Mouse (Mus musculus) kidney, adult 8-10 months (tissue): ENCODE data around the gene Fam189a1.

Experiments
- DNase-seq, 2 experiments: peaks; one replicate each; pipeline ENCODE4 v3.0.0; 2022

Fam189a1 gene

DNA sequence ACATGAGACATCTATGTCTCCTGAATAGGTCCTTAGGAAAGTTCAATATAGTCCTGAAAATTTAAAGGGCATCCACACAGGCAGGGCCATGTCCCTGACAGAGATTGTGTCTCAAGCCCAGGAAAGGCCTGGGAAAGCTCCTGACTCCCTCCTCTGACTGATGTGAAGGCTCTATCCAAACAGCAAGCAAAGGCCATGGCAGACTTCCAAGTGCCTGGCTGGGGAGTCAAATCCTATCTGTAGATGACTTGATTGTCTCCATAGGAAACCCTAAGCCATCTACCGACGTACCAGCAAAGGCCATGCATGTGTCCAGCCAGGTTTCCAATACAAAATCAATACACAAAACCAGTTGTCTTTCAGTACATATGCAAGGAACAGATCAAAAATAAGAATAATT lies 54.7 kb downstream of the Fam189a1 start:
- DNase-seq: no peak

DNA sequence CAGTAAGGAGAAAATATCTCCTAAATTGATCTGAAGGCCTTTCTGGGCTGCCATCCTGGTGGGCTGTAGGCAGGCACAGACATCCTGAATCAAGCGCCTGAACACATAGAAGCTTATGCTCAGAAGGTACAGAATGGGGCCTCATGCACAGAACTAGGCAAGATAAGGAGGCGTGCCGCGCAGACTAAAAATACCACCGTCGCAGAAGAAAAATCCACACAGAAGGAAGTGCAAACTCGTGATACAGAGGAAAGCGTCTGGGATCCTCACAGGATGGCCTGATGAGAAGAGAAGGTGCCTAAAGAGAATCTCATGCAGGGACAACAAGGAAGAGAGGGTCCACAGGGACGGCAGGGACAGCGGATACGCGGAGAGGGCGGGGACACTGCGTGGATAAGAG lies 58.7 kb downstream of the Fam189a1 start:
- DNase-seq: no peak

DNA sequence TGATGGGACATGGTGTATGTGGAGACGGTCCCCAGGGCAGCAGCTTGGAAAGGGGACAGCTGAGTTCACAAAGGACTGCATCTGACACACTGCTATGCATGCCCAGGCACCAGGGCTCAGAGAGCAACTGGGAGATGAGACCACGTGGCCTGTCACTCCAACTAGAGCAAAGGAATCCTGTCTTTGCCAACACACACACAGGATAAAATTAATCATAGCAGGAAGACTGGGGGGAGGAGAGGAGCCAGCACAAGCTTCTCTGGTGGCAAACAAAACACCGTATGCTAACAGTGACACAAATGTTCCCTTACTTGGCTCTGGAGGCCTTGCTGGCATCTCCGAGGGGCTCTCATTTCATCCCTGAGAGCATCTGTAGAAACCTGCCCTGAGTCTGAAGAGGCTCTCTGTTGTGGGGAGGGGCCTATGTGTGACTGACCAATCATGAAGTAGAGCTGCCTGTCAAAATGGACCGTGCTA lies 60.7 kb downstream of the Fam189a1 start:
- no peak for DNase-seq

DNA sequence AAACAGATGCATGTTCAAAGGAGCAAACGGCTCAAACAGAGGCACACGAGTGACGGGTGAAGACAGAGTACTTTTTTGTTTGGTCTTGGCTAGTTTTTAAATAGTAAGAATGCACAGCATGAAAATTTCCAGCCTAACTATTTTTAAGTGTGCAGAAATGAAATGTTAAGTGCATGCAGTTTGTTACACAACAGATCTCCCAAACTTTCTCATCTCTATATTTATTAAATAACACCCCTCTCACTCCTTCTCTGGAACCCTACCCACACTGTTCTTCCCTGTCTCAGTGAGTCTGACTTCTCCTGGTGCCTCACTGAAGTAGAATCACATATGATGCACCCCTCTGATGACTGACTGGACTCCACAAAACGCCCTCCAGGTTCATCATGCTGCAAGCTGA lies 63.1 kb downstream of the Fam189a1 start:
- no peak for DNase-seq

DNA sequence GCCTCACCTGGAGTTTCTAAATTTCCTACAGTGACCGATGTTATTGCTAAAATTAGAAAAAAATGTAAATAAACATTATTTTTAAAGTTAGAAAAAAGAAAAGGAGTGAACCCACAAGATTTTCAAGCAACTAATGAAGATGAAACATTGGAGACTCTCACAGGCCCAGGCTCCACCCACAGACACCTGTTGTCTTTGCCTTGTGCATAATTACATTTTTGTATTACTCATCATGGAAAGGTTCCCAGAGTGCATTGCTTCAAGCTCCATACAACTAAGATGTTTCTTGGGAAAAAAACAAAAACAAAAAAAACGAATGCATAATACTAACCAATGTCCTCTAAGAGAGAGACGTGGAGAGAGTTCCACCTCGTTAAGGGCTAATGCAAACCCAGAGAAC lies 64.9 kb downstream of the Fam189a1 start:
- no peak for DNase-seq

DNA sequence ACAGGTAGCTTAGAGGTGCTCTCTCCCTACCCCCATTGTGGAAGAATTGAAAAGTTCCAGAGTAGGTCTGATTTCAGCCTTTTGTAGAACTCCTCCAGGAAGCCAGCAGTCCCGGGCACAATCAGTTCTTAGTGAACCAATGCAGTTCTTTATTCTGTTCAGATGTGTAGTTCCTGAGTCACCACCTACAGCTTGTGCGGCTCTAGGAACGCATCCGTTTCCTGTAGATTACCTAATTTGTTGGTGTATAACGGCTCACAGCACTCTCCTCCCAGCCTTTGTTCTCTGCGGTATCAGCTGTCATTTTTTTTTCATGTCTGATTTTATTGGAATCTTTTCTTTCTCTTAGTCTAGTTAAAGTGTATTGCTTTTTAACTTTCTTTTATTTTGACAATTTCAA lies 70.4 kb downstream of the Fam189a1 start:
- no peak for DNase-seq

DNA sequence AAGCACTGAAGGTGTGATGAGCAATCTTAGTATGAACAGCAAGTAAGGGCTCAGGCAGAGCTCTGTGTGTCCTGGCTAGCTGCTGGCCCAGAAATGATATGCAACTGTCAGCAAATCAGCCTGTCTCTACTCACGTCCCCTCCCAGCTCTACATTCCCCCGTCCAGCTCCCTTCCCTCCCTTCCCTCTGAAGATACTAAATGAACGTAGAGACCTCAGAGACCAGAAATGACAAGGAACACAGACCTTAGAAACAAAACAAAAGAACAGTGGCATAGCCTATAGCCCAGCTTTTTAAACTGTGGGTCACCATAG lies 73.6 kb downstream of the Fam189a1 start:
- no peak for DNase-seq

DNA sequence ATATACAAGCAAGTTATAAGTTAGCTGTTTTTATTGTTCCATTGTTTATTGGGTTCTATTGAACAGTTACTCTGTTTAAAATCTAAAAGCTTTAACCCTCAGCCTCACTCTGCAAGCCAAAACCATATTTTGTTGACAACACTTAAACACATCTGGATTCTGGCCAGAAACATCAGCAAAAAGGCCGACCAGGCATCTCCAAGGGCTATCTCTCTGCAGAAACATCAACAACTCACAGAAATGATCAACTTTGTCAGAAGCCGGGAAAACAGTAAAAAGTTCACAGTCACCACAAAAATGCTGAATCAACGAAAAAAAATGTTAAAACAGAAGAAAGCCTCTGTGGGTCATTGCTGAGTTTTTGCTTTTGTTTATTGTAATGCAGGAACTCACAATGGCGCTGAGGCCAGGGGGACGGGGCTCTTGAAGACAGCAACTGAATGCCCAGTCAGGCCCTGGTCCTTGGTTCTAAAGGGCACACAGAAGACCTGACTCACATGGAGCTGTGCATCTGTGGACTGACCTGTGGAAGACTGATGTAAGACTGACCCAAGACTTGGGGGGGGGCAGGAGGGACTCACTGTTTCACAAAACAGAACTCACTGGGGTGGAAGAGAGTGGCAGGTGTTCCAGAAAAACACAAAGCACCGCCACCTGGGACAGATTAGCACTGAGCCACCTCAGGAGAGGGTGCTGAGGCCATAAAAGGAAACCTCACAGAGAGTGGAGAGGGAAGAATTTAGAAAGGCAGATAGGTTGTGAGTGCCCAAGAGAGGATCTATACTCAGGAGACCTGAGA lies 74.2 kb downstream of the Fam189a1 start:
- DNase-seq: no peak

DNA sequence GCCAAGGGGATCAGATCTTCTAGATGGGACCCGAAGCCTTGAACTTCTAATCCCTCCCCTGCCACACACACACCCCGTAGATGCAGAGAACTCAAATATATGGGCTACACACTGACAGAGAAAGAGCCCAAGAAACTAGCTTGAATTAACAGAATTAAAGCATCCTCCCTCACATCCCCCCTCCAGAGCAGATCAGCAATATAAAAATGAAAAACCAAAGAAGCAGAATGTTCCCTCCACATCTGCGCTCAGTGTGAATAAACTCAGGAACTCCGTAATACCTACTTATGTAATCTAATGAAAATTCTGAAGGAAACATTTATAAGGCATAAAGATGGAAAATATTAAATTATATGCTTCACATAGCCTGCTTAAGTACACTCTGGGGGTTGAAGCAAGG lies 80.2 kb downstream of the Fam189a1 start:
- no peak for DNase-seq

DNA sequence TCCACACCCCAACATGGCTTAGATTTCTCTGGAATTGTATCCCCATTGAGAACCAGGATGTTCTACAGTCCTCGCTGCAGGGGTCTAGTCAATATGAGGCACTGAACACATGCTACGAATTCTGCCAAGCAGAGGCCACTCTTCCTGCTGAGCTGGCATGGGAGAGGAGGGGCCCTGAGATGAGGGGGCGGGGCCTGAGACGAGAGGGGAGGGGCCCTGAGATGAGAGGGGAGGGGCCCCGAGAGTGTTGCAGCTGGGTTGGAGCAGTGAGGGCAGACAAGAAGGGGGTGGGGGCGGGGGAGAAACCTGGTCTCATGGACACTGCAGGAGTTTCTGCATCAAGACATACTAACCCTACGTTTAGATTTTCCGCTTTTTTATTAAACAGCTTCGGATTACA lies 82.2 kb downstream of the Fam189a1 start:
- DNase-seq: no peak

DNA sequence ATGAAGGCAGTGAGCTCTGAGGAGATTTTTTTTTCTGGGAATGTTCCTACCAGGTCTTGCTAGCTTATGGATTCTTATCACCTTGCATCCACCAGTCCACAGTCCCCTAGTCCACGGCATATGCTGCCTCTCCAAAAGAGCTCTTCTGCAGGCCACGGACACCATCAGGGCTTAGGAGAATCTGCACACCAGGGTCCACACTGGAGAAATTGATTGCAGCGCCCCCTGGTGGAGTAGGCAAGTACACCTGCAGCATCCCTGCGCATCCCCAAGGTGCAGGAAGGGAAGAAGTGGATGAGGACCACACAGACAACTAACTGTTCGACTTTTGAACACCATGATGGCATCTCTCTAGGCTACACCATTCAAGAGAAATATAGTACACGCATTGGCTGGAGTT lies 82.8 kb downstream of the Fam189a1 start:
- DNase-seq: peak in 1 of 2 experiments; percentile 13

DNA sequence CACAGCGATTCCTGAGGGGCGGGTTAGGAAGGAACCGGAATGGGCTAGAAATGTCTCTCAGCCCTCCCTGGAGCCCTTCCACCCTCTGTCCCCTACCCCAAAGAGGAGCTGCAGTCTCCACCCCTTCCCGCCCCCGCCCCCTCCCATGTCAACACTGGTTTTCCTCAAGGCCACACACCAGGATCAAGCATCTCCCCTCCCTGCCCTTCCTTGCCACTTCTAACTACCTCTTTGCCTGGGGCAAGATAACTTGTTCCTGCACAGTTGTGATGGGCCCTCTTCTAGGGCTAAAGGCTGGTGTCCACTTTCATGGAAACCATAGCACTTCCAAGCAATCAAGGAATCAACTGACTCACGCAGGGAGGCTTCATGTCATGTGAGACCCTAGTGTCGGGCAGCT lies 90.2 kb downstream of the Fam189a1 start:
- DNase-seq: no peak

DNA sequence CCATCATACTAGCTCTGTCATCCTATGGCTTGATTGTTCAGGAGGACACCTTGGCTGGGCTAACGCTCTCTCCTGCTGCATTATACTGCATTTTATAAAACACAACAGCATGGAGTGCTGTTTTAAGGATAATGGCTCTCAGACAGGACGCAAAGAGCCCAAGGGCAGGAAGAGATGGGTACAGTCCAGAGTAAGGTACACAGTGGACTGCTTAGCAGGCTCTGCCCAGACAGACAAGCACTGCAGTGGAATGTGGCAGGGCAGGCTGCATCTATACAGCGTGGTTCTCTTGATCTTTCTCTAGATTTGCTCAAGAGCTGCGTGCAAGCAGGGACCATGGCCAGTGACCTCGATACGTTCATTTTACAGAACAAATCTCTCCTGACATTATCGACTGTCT lies 90.9 kb downstream of the Fam189a1 start:
- no peak for DNase-seq

DNA sequence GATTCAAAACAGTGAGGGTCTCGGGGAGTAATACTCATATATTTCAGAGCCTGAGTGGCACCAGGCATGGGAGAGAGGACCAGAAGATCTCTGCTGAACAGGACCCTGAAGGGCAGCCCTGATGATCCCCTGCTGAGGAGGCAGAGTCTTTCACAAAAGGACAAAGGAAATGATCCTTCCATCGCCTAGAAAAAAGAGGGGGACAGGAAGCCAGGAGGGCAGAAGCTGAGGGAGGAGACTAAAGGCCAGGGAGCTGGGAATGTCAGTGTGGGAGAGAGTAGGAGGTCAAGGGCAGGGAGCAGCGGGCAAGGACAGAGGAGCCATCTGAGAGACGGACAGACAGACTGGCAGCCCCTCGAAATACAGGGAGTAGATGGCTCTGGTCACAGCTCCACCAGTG lies 91.7 kb downstream of the Fam189a1 start:
- DNase-seq: no peak

DNA sequence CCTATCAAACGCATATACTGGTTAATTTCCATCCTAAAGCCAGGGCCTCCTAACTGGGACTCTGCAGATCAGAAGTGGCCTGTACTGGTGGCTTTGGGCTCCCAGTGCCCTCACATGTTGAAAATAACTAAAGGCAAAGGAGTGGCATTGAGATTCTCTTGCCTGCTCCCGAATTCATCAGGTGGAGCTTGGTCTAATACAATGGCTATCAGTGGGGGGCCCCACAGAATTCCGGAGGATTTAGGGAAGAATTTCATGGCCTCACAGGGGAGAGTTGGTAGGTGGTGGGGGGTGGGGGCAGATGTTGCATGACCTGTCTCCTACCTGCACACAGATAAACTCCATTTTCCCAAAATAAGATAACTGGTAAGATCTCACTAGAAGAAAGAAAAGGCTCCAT lies 92.3 kb downstream of the Fam189a1 start:
- DNase-seq: no peak

DNA sequence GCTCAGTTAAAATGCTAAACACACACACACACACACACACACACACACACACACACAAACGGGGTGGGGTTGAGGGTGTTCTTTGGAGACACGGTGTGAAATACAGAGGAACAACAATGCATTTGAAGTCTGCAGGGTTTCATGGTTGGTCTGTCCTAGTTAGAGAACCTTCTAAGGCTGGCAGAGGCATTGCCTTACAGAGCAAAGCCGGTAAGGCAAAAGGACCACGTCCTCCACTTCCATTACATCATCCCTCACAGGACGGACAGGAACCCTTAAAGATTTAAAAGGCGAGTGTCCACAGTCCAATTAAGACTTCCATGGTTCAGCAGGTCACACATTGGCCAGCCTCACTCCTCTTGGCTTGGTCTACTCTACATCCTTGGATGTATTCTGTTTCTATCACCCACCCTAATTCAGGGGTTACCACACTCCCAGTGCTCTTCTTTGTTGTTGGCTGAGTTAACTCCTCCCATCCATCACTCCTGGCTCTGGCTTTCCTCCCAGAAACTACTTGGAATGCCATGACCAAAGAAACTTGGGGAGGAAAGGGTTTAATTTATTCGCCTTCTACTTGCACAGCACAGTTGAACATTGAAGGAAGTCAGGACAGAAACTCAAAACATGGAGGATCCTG lies 96.1 kb downstream of the Fam189a1 start:
- DNase-seq: no peak

DNA sequence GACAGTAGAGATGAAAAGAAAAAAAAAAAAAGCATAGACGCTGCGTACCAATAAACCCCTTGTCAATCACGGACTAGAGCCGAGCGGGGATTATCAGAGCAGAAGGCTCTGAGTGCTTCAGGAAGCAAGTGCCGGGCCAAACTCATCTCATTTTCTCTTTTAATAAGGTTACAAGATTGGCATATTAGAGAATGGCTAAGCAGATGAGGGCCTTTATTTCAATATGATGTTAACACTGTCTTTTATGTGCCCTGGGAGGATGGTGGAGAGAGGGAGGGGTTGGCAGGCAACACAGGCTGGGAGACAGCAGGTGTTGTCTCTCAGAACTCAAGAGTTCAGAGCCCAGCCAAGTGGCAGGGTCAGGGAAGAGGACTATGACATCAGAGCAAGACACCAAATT lies 99.5 kb downstream of the Fam189a1 start:
- DNase-seq: no peak

DNA sequence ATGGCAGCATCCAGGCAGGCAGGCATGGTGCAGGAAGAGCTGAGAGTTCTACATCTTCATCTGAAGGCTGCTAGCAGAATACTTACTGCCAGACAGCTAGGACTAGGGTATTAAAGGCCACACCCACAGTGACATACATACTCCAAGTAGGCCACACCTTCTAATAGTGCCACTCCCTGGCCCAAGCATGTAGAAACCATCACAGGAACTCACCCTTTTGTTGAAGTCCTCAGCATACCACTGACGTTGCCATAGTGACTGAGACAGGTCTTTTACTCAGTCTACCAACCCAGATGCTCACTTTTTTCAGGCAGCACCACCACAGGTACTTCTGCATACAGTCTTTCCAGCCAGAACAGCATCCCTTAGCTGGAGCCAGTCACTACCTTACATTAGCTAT lies 104.4 kb downstream of the Fam189a1 start:
- no peak for DNase-seq

DNA sequence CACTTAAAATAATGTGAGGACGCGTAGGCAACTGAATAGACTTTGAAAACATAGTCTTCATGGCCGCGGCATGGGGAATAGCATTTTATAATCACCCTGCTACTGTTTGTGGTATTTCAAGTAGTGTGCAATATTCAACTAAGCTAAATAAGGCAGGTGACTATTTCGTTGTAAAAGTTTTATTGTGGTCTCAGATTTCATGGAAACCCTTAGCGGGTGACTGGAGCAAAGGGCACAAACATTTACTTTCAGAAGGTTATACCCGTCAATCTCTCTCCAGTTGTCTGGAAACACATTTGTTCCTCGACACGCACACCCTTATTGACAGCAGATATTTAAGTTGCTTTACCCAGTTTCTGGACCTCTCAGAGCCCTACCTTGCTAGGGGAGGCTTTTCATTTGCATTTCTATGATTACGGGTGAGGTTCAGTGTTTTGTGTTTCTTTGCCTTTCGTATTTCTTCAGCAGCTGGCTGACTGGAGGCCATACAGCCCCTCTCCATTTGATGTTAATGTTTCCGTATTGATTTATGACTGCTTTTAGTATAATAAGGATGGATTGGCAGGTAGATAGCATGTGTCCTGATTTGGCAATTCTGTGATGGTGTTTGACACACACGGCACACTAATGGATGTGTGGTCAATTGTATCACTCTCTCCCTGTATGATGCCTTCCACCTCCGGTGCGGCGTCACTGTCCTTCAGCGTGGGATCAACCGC lies 107.0 kb downstream of the Fam189a1 start:
- no peak for DNase-seq

DNA sequence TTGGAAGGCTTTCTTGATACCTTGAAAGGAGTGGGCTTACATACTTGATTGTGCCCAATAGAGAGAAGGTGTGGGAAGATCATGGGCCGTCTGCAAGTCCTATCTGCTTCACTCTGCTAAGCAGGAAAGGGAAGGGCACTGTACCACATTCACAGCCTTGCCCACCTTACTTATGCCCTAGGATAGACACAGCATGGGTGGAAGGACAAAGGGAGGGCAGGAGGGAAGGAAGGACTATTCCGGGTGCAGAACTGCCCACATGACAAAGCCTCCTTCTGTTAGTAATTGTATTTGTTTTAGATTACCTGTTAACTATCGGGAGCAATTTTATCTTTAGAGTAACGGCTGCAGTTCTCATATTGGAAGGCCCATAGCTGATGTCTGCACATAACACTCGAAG lies 108.7 kb downstream of the Fam189a1 start:
- no peak for DNase-seq

DNA sequence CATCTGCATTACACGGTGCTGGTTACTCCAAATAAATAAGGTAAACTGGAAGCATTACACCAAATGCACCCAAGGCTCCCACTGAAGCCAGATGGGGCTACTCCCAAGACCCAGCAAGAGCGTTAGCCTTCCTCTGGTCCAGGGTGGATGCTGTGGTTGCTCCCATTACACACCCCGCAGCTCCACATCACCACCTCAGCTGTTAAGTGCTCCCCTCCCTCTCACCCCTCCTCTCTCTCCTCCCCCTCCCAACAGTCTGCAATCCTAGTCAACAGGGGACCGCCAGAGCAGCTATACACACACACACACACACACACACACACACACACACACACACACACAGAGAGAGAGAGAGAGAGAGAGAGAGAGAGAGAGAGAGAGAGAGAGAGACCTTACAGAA lies 109.7 kb downstream of the Fam189a1 start:
- no peak for DNase-seq

DNA sequence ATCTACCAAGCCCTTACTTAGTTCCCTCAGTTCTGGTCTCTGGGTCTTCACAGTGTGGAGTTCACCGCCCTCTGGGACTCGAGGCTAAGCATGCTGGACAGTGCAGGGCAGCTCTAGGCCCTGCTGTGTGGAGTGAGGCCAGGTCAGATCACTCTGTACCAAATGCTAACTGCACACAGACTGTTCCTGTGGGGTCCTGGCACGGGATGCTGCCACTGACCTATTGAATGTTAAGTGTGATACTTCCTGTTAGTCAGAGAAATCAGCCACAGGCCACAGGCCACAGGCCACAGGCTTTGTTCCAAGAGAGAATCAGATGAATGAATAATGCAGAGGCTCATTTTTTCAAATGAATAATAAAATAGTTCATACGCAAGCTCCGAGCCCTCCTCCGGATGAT lies 112.1 kb downstream of the Fam189a1 start:
- no peak for DNase-seq

DNA sequence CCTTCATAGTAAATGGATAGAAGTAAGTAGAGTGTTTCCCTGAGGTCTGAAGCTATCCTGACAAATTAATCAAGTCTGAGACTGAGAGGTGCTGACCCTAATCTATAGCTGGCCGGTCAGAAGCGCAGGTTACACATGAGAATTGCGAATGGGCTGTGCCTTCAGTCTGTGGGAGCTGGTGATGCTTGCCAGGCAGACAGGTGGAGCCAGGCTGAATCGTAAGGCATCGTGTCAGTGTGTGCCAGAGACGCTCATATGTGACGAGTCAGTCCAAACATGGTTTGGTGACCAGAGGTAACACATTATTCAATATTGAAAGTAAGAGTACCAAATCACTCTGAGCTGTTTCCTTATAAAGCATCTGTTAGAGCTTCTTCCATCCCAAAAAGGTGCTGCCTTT lies 115.3 kb downstream of the Fam189a1 start:
- no peak for DNase-seq

DNA sequence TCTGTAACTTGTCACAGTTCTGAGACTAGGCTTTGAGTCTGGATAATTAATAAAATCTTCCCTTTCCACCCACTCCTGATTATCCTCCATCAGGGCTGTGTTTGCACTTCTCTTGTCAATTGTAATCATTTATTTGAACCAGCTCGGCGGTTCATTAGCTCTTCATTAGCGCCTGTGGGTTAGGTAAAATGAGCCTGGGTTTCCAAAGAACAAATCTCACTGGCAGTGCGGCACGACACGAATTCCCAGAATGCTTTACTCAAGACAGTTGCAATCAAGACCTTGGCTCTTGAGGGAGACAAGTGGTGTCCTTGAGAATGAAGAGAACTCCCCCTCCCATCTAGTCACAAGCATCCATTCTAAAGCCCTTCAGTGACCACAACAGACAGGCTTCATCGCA lies 124.6 kb downstream of the Fam189a1 start:
- no peak for DNase-seq
